Mouse (Mus musculus): Measurements from ENCODE around the gene Fam186b. TPM values are rescaled to one million over a fixed set of nuclear protein-coding genes. Genes with fewer than 3 reads are reported as not detected.

Gene Fam186b
- polyA plus RNA-seq, 1 experiment from 2014 or later: not detected

Other genes starting within 250 kb of the Fam186b start
- 38.7 and 54.0 TPM in 2 replicates for gene Prph, start 240.7 kb downstream of the Fam186b start, polyA plus RNA-seq (2014; fragmentation: Nextera tagmentation; extraction: Ambion mirVana)
- 23.3 and 25.9 TPM in 2 replicates for gene Troap, start 221.3 kb downstream of the Fam186b start, polyA plus RNA-seq (2014; fragmentation: Nextera tagmentation; extraction: Ambion mirVana)
- 3.0 and 3.2 TPM in 2 replicates for gene C1ql4, start 208.1 kb downstream of the Fam186b start, polyA plus RNA-seq (2014; fragmentation: Nextera tagmentation; extraction: Ambion mirVana)
- gene Dnajc22, start 202.7 kb downstream of the Fam186b start, polyA plus RNA-seq (2014; fragmentation: Nextera tagmentation; extraction: Ambion mirVana): 0.19 and 0.41 TPM in 2 replicates
- gene Spats2, start 170.0 kb downstream of the Fam186b start, polyA plus RNA-seq (2014; fragmentation: Nextera tagmentation; extraction: Ambion mirVana): 63.3 and 63.7 TPM in 2 replicates
- gene Kcnh3, start 71.0 kb downstream of the Fam186b start, polyA plus RNA-seq (2014; fragmentation: Nextera tagmentation; extraction: Ambion mirVana): 0.44 and 0.70 TPM in 2 replicates
- 188 and 193 TPM in 2 replicates for gene Mcrs1, start 43.9 kb downstream of the Fam186b start, polyA plus RNA-seq (2014; fragmentation: Nextera tagmentation; extraction: Ambion mirVana)
- gene Prpf40b, start 801 bp downstream of the Fam186b start, polyA plus RNA-seq (2014; fragmentation: Nextera tagmentation; extraction: Ambion mirVana): 50.4 and 55.8 TPM in 2 replicates
- 13.7 and 14.5 TPM in 2 replicates for gene Fmnl3, start 74.6 kb upstream of the Fam186b start, polyA plus RNA-seq (2014; fragmentation: Nextera tagmentation; extraction: Ambion mirVana)
- gene Tmbim6, start 97.0 kb upstream of the Fam186b start, polyA plus RNA-seq (2014; fragmentation: Nextera tagmentation; extraction: Ambion mirVana): 237 and 246 TPM in 2 replicates
- gene Nckap5l, start 161.9 kb upstream of the Fam186b start, polyA plus RNA-seq (2014; fragmentation: Nextera tagmentation; extraction: Ambion mirVana): 14.9 TPM in 2 replicates
- gene Bcdin3d, start 178.8 kb upstream of the Fam186b start, polyA plus RNA-seq (2014; fragmentation: Nextera tagmentation; extraction: Ambion mirVana): 17.6 and 18.1 TPM in 2 replicates
- gene Faim2, start 232.3 kb upstream of the Fam186b start, polyA plus RNA-seq (2014; fragmentation: Nextera tagmentation; extraction: Ambion mirVana): 1.5 and 2.3 TPM in 2 replicates